Mouse (Mus musculus) ES-Bruce4 (cell line): ENCODE data around the gene Gm16430. TPM values are rescaled to one million over a fixed set of nuclear protein-coding genes. Genes with fewer than 3 reads are reported as not detected.
"Not testable (repeated sequence)": the region's sequence is repeated elsewhere in the genome, so short reads cannot be mapped to it uniquely, and the experiment has no call there.

Experiments
- H3K27ac ChIP-seq: 2 replicates; pipeline ENCODE4 v1.5.1; 2012; ENCODE audit warnings: low read length, inconsistent platforms; ENCODE audit not compliant: insufficient read depth
- H3K27me3 ChIP-seq: 2 replicates; pipeline ENCODE4 v1.6.1; 2012; ENCODE audit warnings: mild to moderate bottlenecking, low read length, inconsistent platforms; ENCODE audit not compliant: control insufficient read depth, poor library complexity, insufficient read depth, severe bottlenecking
- H3K36me3 ChIP-seq: 2 replicates; pipeline ENCODE4 v1.6.1; 2012; ENCODE audit warnings: inconsistent platforms, mild to moderate bottlenecking, low read length, moderate library complexity; ENCODE audit not compliant: control insufficient read depth, poor library complexity, insufficient read depth, severe bottlenecking
- H3K4me1 ChIP-seq: one replicate; pipeline ENCODE4 v1.8.1; 2011; ENCODE audit warnings: low read length; ENCODE audit not compliant: control insufficient read depth, insufficient read depth
- H3K4me3 ChIP-seq: 2 replicates; pipeline ENCODE4 v1.5.1; 2011; ENCODE audit warnings: low read depth, mild to moderate bottlenecking, low read length
- H3K9ac ChIP-seq: 2 replicates; pipeline ENCODE4 v1.6.1; 2012; ENCODE audit warnings: low read depth, mild to moderate bottlenecking, inconsistent platforms; ENCODE audit not compliant: poor library complexity, severe bottlenecking
- H3K9me3 ChIP-seq: replicated peaks from 2 replicates; pipeline ENCODE4 v1.6.1; 2012; ENCODE audit warnings: mild to moderate bottlenecking, low read length, inconsistent platforms; ENCODE audit not compliant: control insufficient read depth, poor library complexity, insufficient read depth, severe bottlenecking
- polyA plus RNA-seq: library from polyadenylated mRNA; stranded (reverse); fragments of >200 nt; gene quantifications from 2 replicates; pipeline ENCODE4 v1.2.4, GENCODE M21; 2011; ENCODE audit warnings: low read depth; ENCODE audit not compliant: missing spikeins, insufficient read depth, insufficient read length

The Gm16430 gene
- not detected in 2 replicates for polyA plus RNA-seq

- not testable (repeated sequence) for H3K27ac ChIP-seq, H3K4me1 ChIP-seq, H3K9ac ChIP-seq, H3K4me3 ChIP-seq, H3K9me3 ChIP-seq, H3K36me3 ChIP-seq, H3K27me3 ChIP-seq
Observed at GRCm38 (mm10) chrX:54621911-54622310, at the start of gene Gm16430. TSS of gene Gm16430 (plus strand) at chrX:54622211.

Other genes with a start within 250 kb of the Gm16430 start
- not detected in 2 replicates for gene Gm16405, start 91.0 kb upstream of the Gm16430 start, polyA plus RNA-seq